ENCODE assay signal across 10 mouse cellular contexts in genomic region chr15:79543968-79544367, GRCm38 (mm10). TPM values are rescaled to one million over a fixed set of nuclear protein-coding genes. Genes with fewer than 3 reads are reported as not detected.
A peak's percentile ranks its signal among the peaks of the same experiment; 100 is the strongest.
DNase-seq lines count a peak whose midpoint lies in the region; ATAC-seq and TF ChIP-seq lines count a peak whose summit lies in the region.
"Had no signal": no experiment of that assay in that cellular context is flagged by ENCODE, and none has a peak within 500 bp of the region (broad histone marks: within the 10 kb centered on the region; RNA-seq: fewer than 3 reads in every experiment).

No protein-coding gene starts in this region.

- H3K9me3 ChIP-seq in erythroblast, embryonic 14.5 days (ENCODE audit: control insufficient read depth, low read length) = peaks cover 3% of the 10 kb centered on the region
- H3K9me3 ChIP-seq in neural tube, embryonic 11.5 days (ENCODE audit: control insufficient read depth, low read length) = no peaks in the 10 kb centered on the region
- no peaks in the 10 kb centered on the region for H3K9me3 ChIP-seq in liver, postnatal 0 days (ENCODE audit: low read length)

- no peak for DNase-seq in neural tube, embryonic 11.5 days (ENCODE audit: low spot score)
- no peak for DNase-seq in neural tube, embryonic 10.5 days (ENCODE audit: extremely low spot score, low spot score)
- DNase-seq in liver, postnatal 0 days = no peak
- DNase-seq in T-cell, adult 2 months (ENCODE audit: low spot score) = no peak
- no peak for DNase-seq in adrenal gland, adult 8-10 months
- no peak for DNase-seq in B cell, adult 2 months
- DNase-seq: cerebellum, postnatal 14 days; kidney, adult 8-10 months had no signal

- no peak overlapping the region for H3K27ac ChIP-seq in neural tube, embryonic 11.5 days (ENCODE audit: low read depth, low read length)
- H3K27ac ChIP-seq in liver, postnatal 0 days (ENCODE audit: low read depth) = no peak overlapping the region; the same call in 1 of the 2 replicates

- TF ChIP-seq EP300 in liver, postnatal 0 days (IDR thresholded peaks at IDR 0.05; ENCODE audit: low read depth) = no peak

- no peak for ATAC-seq in erythroblast, adult 5-6 weeks (replicated peaks; ENCODE audit: low FRiP score, poor library complexity, severe bottlenecking)
- no peak for ATAC-seq in neural tube, embryonic 11.5 days (ENCODE audit: insufficient read depth, low FRiP score, low TSS enrichment)
- ATAC-seq in liver, postnatal 0 days = no peak

- WGBS in neural tube, embryonic 11.5 days = 94% methylated on average over 3 of the region's 3 CpGs
- WGBS in liver, postnatal 0 days (ENCODE audit: insufficient replicate concordance) = 90% methylated on average over 3 of the region's 3 CpGs

- H3K36me3 ChIP-seq in erythroblast, embryonic 14.5 days (ENCODE audit: control insufficient read depth) = peaks cover 61% of the 10 kb centered on the region
- peaks cover 23% of the 10 kb centered on the region for H3K36me3 ChIP-seq in neural tube, embryonic 11.5 days (ENCODE audit: control insufficient read depth, insufficient read depth, low read length)
- H3K36me3 ChIP-seq in liver, postnatal 0 days (replicated peaks; ENCODE audit: insufficient read depth, low read length) = peaks cover 51% of the 10 kb centered on the region

- H3K4me1 ChIP-seq in erythroblast, embryonic 14.5 days (ENCODE audit: control insufficient read depth) = peaks cover 37% of the 10 kb centered on the region
- peaks cover 9% of the 10 kb centered on the region for H3K4me1 ChIP-seq in neural tube, embryonic 11.5 days (ENCODE audit: control insufficient read depth, insufficient read depth, low read length)
- H3K4me1 ChIP-seq in liver, postnatal 0 days (ENCODE audit: insufficient read depth) = peaks cover 16% of the 10 kb centered on the region

- peaks cover 6% of the 10 kb centered on the region for H3K27me3 ChIP-seq in erythroblast, embryonic 14.5 days (ENCODE audit: control insufficient read depth)
- H3K27me3 ChIP-seq in neural tube, embryonic 11.5 days (ENCODE audit: control insufficient read depth, insufficient read depth, low read length) = no peaks in the 10 kb centered on the region
- H3K27me3 ChIP-seq in liver, postnatal 0 days (ENCODE audit: insufficient read depth, low read length) = no peaks in the 10 kb centered on the region

- TF ChIP-seq CTCF in liver, postnatal 0 days (IDR thresholded peaks at IDR 0.05; ENCODE audit: low read depth) = no peak

- H3K4me3 ChIP-seq in erythroblast, embryonic 14.5 days (replicated peaks) = peak overlapping the region; percentile 95
- no peak overlapping the region for H3K4me3 ChIP-seq in neural tube, embryonic 11.5 days (ENCODE audit: low read depth, low read length)
- peak overlapping the region; percentile 97; the same call in 1 of the 2 replicates for H3K4me3 ChIP-seq in liver, postnatal 0 days (ENCODE audit: low read depth, low read length)

- H3K4me2 ChIP-seq in neural tube, embryonic 11.5 days (ENCODE audit: low read depth) = peak overlapping the region; percentile 71
- H3K4me2 ChIP-seq in liver, postnatal 0 days (ENCODE audit: low read depth, low read length) = peak overlapping the region; percentile 82

- H3K9ac ChIP-seq in neural tube, embryonic 11.5 days (ENCODE audit: low read length) = no peak overlapping the region
- no peak overlapping the region; the same call in 1 of the 2 replicates for H3K9ac ChIP-seq in liver, postnatal 0 days (replicated peaks)

RNA-seq across cellular contexts. Expression of gene Ddx17, which starts 2.6 kb away (rescaled TPM):
- 1.6 and 2.4 TPM in 2 replicates for polyA plus RNA-seq in erythroblast, embryonic 14.5 days (2012)
- total RNA-seq in erythroblast, adult 5-6 weeks (2015; ENCODE audit: low replicate concordance) = 58.0 and 58.7 TPM in 2 replicates
- total RNA-seq in erythroblast, adult 5-6 weeks (2017; ENCODE audit: low replicate concordance) = 96.5 and 123 TPM in 2 replicates
- polyA plus RNA-seq in neural tube, embryonic 11.5 days (2014; fragmentation: Nextera tagmentation; extraction: Ambion mirVana) = 87.0 and 88.8 TPM in 2 replicates
- polyA plus RNA-seq in liver, postnatal 0 days (2015; fragmentation: Nextera tagmentation; extraction: Ambion mirVana) = 9.3 and 9.7 TPM in 2 replicates
- 100 to 1,000 TPM; 277 to 438 (median 365) TPM for total RNA-seq in adrenal gland, adult 8-10 months (2022)

RNA-seq across cellular contexts. Expression of gene Kdelr3, which starts 27.8 kb away (rescaled TPM):
- polyA plus RNA-seq in erythroblast, embryonic 14.5 days (2012) = not detected in 2 replicates
- total RNA-seq in erythroblast, adult 5-6 weeks (2015; ENCODE audit: low replicate concordance) = not detected in 2 replicates
- not detected in 2 replicates for total RNA-seq in erythroblast, adult 5-6 weeks (2017; ENCODE audit: low replicate concordance)
- 12.1 and 16.9 TPM in 2 replicates for polyA plus RNA-seq in neural tube, embryonic 11.5 days (2014; fragmentation: Nextera tagmentation; extraction: Ambion mirVana)
- polyA plus RNA-seq in liver, postnatal 0 days (2015; fragmentation: Nextera tagmentation; extraction: Ambion mirVana) = 3.4 and 3.5 TPM in 2 replicates
- 1 to 10 TPM; 2.1 to 5.3 (median 2.8) TPM for total RNA-seq in adrenal gland, adult 8-10 months (2022)

RNA-seq across cellular contexts. Expression of gene Kcnj4, which starts 38.9 kb away (rescaled TPM):
- not detected in 2 replicates for polyA plus RNA-seq in erythroblast, embryonic 14.5 days (2012)
- not detected in 2 replicates for total RNA-seq in erythroblast, adult 5-6 weeks (2015; ENCODE audit: low replicate concordance)
- total RNA-seq in erythroblast, adult 5-6 weeks (2017; ENCODE audit: low replicate concordance) = not detected in 2 replicates
- not detected in 2 replicates for polyA plus RNA-seq in neural tube, embryonic 11.5 days (2014; fragmentation: Nextera tagmentation; extraction: Ambion mirVana)
- not detected in 2 replicates for polyA plus RNA-seq in liver, postnatal 0 days (2015; fragmentation: Nextera tagmentation; extraction: Ambion mirVana)
- total RNA-seq in adrenal gland, adult 8-10 months (2022) = 1 to 10 TPM in 2 of 4 experiments, under 1 TPM in 2; 0.38 to 6.2 (median 2.8) TPM
